Mouse (Mus musculus) adipocyte (in vitro differentiated cells): Measurements from ENCODE around the gene Dapl1.

Experiments
- DNase-seq: peaks from one replicate; pipeline ENCODE4 v3.0.0-alpha.2; 2016; ENCODE audit warnings: low spot score

The Dapl1 gene

DNA sequence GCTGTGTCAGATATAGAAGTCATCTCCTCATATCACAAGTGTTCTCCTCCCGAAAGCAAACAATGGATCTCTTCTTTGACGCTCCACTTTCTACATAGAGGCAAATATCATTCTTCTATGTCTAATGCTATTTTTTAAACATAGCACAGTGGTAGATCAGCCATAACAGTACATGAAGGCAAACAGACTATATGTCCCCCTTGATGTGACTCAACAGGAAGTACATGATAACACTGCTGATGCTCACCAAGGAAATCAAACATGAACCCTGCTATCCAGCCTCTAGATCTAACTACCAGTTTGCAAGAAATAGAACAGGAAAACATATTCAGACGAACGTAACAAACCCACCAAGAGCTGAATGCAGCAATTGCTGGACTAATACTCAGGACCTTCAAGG is 10.1 kb upstream of the Dapl1 start:
- no peak for DNase-seq

DNA sequence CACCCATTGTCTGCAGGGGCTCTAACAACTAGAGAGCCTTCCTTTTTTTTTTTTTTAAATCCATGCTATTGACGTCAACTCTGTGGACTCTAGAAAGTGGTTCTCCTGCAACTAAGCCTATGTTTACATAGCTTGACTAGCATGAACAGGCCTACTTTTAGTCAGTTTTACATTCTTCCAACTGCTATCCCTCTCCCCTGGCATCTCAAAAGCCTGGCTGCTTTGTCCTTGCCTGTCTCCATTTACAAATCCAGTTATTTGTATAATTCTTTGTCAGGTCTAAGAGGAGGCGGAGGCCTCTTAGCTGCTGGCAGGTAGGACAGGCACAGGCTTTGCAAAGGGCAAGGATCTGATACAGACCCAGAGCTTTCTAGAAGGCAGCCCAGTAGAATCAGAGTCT is 627 bp downstream of the Dapl1 start:
- no peak for DNase-seq

DNA sequence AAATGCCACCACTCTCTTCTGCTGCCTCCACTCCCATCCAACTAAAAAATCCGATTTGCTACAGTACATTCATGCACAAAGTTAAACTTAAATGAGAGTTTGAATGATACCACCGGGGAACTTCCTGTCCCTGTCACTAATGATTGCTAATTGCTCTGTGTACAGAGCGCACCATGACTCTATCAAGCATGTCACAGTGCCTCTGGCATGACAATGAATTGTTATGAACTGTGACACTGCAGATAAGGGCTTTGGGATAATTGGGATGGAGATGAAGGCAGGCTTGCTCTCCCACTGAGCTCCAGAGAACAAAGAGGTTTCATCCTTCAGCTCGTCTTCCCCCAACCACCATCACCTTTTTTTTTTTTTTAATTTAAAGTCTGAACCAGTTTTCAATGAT is 1.2 kb downstream of the Dapl1 start:
- DNase-seq: no peak

DNA sequence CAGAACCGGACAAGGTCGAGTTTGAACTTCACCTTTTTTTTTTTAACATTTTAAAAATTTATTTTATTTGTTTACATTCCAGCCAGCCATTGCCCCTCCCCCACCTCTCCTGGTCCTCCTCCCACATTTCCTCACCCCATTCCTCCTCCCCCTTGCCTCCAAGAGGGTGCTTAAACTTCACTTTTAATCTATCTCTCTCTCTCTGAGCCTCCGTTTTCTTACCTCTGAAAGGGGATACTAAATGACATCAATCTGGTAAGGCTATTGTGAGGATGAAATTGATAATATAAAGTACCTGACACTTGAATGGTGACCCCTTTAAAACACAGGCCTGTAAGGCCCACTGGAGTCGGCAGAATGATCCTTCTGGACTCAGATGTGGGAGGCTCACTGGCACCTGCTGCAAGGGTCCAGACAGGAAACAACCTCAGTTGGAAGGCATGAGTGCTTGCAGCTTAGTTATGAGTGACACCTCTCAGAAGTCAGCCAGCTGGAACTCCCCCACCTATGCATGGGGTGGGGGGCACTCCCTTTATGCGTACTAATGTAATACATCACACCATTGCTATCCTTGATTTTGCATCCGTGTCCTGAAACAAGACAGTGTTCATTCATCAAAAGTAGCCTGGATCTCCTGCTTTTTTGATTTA is 1.9 kb downstream of the Dapl1 start:
- DNase-seq: no peak

DNA sequence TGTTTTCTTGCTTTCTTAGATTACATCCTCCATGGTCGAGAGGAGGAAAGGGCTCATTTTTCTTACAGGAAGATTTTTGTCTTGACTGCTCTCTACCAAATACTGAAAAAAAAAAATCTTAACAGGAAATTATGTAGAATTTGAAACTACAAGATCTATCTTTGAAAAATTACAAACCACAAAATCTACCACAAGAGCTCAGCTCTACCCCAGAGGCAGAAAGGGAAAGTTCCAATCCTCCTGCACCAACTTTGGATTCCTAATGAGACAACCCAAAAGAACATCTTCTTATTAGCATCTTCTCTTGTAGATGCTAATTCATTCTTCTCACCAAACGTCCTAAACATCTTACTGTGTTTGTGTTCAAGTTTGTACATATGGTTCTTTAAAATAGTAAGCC is 3.8 kb downstream of the Dapl1 start:
- DNase-seq: no peak

- DNase-seq: no peak
These were observed 5.9 kb downstream of the Dapl1 start for GRCm38 (mm10) chr2:59490353-59490752.

- DNase-seq: no peak
These were observed 9.1 kb downstream of the Dapl1 start for GRCm38 (mm10) chr2:59493445-59494085.

DNA sequence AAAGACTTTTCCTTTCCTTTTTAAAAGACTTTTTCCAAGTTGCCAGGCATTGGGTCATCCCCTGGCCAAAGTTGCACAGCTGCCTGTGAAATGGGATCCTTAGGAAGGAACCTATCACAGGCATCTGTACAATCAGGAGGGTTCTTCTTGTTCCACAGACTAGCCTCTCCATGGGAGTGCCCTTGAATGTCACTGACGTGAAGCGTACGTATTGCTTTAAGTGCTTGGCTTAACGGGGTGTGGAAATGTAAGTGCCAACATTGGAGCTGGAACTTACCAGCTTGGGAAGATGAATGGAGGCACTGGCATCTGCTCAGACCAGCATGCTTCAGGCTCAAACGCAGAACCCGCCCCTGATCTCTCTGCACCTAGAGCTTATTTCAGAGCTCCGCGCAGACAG is 14.7 kb downstream of the Dapl1 start:
- DNase-seq: no peak

GRCm38 (mm10) chr2:59499717-59500116 is 15.3 kb downstream of the Dapl1 start:
- DNase-seq: peak; percentile 62

DNA sequence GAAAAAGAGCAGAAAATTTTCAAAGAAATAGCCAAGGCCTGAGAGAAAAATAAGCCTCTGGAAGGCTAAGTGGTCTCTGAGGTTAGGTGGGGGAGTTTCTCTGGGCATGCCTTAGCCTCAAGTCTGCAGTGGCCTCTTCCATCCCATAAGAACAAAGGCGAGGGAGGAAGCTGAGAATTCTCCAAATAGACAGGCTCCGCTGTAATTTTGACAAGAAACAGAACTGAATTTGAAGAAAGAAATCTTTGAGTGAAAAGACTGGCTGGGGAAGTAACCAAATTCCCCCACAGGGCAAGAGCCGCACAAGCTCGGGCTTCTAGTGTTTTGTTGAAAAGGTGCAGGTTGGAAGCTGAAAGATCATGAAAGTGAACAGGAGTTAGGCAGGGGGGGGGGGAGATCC is 24.6 kb downstream of the Dapl1 start:
- DNase-seq: no peak

GRCm38 (mm10) chr2:59510416-59510815 is 26.0 kb downstream of the Dapl1 start:
- DNase-seq: no peak

GRCm38 (mm10) chr2:59510882-59511281 is 26.4 kb downstream of the Dapl1 start:
- no peak for DNase-seq

GRCm38 (mm10) chr2:59520663-59521062 is 36.2 kb downstream of the Dapl1 start:
- no peak for DNase-seq

DNA sequence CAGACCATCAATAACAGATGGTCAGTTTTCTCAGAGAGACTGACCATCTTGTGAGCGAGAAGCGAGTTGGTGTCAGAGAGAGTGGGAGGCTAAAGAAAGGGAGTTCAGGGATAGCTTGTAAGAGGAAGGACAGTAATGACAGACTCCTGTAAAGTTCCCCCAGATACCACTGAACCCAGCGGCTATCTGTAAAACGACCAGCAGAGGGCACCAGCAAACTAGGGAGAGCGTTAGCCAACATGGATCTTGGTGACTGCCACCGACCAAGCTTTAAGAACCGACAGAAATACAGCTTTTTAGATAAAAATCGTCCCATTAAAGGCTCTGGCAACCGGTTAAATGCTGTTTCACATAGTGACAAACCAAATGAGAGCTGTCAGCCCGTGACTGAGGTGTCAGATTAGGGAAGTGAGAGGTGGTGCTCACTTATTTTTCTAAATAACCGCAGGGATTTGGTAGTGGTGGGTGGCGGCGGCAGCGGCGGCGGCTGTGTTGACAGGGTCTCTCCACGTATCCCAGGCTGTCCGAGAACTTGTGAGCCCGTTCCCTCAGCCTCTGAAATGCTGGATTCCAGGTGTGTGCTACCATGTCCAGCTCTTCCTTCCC is 37.7 kb downstream of the Dapl1 start:
- DNase-seq: peak; percentile 91

- no peak for DNase-seq
These were observed 39.1 kb downstream of the Dapl1 start for GRCm38 (mm10) chr2:59523526-59523925.

DNA sequence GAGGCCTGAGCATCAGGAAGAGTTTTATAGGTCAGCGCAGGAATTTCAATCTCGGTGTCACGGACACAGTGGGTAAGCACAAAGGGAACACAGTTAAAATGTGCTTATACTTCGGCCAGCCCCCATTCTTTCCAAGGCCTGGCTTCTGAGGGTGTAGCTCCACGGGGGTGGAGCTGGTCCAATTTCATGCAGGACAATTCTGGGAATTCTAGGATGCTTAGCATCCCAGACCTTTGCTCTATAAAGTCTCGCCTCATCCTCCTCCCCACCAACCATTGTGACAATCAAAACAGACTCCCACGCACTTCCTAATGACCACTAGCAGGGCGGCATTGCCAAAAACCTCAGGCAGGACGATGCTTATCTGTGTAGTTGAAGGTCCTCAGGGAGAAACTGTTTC is 42.4 kb downstream of the Dapl1 start:
- no peak for DNase-seq

DNA sequence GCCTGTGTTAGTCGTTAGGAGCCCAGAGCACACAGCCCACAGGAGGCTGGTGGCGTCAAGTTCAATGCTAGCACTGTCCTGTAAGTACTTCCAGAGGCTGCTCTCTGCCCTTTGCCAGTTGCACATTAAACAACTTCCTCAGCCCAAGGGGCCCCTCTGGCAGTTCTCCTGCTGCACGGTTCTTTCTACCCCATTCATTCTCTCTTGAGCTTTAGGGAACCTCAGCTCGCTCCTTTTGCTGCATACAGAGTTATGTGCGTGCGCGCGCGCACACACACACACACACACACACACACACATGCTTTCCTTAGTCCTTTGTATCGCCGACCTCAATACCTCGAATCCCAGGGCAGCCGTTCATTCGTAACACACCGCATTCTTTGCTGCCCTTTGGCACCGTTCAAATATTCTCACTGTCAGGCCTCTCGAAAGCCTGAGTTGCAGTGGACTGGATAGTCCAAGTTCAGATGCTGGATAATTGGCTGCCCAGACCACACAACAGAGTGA is 45.2 kb downstream of the Dapl1 start:
- no peak for DNase-seq

- DNase-seq: no peak
These were observed 46.4 kb downstream of the Dapl1 start for GRCm38 (mm10) chr2:59530811-59531210.

GRCm38 (mm10) chr2:59532999-59533398 is 48.5 kb downstream of the Dapl1 start:
- no peak for DNase-seq

DNA sequence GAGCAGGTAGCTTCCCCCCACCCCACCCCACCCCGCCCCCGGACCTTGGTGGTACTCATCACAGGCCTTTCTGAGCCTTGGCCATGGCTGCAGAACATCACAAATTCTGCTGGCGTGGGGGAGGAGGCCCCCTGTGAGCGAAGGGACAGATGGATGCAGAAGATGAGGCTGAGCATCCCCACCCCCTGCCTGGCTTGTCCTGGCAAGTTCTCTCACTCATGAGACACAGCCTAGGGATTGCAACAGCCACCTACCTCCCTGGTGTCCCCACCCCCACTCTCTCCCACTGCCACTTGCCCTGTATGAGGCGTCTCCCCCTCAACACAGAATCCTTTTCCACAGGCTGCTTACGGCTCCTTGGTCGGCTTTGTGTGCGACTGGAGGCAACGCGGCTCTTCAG is 49.1 kb downstream of the Dapl1 start:
- DNase-seq: no peak

DNA sequence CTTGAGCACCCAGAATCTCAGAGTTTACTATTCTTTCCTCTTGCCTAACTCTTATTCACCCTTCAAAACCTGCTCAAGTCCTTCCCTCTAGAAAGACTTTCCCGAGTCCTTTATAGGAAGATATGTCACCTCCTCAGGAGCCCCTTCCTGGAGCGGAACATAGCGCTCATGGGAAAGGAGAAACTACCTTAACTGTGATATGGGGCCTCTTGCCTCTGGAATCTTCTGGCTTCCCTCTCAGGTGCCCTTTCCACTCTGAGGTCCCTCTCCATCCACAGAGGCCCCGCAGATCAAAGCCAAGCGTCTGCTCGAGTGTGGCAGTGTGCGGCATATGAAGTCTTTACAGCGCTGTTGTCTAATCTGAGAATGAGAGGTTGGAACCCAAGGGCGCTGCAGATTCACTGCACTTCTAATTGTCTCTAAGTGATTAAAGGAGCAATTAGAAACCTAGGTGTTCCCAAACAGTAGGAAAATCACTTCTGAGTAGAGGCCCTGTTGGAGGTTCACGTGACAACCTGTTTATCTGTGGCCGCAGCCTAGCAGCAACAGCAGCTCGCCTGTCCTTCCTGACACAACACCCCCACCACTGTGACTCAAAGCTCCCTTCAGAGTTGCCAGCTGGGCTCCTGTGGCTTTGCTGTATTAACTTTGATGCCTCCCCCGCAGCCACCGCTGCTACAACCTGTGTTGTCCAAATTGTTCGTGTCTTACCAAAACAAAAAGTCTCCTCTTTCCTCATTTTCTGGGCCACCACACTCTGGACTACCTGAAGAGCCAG is 49.7 kb downstream of the Dapl1 start:
- DNase-seq: no peak

DNA sequence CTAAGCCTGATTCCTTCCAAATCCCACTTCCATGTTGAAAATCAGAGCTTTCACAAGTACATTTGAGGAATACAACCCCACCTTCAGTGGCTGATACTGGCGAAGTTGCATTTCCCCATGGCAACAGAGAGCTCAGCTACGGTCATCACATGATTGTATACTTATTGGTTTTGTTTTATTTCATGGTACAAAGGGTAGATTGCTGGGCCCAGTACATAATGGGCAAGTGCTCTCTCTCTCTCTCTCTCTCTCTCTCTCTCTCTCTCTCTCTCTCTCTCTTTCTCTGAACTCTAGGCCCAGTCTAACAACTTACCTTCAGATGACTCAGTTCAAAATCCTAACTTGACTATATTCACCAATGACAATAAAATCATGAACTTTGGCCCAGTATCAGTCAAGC is 52.5 kb downstream of the Dapl1 start:
- DNase-seq: no peak

- no peak for DNase-seq
These were observed 53.6 kb downstream of the Dapl1 start for GRCm38 (mm10) chr2:59538031-59538430.
